Mouse (Mus musculus) lung, postnatal 10 days (tissue): ENCODE results near the gene Col4a4.

Experiments
- DNase-seq: peaks from one replicate; pipeline ENCODE4 v3.0.0; 2021

Col4a4 gene

DNA sequence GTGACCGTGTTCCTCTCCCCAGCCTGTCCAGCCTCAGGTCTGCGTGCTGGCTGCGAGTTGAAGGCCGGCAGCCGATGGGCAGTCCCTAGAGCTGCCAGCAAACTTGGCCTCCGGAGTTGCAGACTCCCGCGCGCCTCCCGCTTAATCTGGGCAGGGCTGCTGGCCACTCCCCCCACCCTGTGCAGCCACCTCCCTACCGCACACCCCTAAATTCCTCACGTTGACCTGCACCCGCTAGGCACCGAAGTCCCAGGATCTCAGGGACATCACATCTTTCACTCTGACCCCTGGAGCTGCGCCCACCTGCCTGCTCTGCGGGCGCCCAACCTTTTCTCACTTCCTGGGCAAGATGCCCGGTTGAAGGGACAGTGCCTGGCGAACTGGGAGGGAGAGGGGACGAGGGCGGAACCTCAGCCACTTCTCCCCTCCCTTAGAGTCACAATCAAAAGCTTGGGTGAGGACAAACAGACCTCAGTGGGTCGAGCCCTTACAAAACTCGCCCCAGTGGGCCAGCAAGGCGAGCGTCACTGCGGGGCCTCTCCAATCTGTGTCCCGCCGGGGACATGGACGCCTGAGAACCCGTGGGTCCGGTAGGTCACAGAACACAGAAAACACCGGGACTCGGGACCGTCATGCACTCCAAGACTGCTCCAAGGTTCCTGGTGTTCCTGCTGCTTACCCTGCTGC lies at the start of gene Col4a4, which contains the start of gene Col4a3:
Gene Col4a4 (minus strand): TSS at position 137 of the 687 bp plus-strand sequence.
Gene Col4a3 (plus strand): TSS at position 209 of the 687 bp plus-strand sequence.
- DNase-seq = peak; percentile 68

DNA sequence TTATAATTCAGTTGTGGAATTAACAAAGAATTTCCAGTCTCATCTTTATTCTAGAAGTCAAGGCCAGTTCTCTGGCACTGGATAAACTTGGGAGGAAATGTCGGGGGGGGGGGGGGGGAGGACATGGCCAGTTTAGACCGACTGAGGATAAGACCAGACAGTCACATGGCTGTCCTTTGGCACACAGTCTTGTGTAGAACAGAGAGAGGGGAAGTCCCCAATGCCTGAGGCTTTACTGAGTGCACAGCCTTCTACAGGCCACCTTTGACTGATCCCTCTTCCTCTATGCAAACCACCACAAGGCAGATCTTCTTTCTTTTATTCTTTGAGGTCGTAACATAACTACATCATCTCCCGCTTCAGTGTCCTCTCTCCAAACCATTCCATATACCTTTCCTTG lies 49.7 kb upstream of the Col4a4 start:
- DNase-seq = peak; percentile 46

DNA sequence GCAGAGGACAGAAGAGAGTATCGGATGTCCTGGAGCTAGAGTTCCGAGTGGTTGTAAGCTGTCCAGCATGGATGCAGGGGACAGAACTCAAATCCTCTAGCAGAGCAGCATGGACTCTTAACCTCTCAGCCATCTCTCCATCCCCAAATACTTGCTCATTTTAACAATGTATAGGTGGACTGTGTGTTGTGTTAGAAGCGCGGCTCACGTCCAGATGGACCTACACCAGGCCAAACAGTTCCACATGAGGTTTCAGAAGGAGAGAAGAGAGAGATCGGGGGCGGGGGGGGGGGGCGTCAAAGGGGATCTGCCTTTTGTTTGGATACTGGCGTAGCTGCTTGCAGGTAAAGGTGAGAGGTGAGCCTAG lies 48.6 kb upstream of the Col4a4 start:
- no peak for DNase-seq

DNA sequence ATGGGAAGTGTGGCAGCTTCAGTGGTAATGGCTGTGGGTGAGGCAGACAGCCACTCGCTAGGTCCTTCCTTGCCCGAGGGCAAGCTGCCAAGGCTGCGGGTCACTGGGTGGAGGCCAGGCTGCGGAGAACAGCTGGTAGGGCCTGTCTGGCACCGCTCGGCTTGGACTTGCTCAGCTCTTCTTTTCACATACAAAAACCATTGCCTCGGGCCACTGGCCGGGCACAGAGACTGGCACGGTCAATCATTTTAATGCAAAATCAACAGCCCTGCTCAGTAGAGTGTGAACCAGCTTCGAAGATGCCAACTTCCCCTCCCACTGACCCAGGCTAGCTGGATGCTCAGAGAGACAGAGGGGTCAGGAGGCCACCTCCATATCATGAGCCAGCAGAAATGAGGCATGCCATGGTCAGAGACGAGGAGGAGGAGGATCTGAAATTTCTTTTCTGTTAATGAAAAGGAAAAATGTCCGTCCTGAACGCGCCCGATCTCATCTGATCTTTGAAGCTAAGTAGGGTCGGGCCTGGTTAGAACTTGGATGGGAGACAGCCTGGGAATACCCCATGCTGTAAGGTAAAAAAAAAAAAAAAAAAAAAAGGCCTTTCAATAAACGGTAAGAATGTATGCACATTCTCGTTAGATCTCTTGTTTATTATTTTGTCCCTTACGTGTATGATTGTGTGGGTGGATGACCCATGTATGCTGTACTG lies 48.0 kb upstream of the Col4a4 start:
- peak; percentile 71 for DNase-seq

DNA sequence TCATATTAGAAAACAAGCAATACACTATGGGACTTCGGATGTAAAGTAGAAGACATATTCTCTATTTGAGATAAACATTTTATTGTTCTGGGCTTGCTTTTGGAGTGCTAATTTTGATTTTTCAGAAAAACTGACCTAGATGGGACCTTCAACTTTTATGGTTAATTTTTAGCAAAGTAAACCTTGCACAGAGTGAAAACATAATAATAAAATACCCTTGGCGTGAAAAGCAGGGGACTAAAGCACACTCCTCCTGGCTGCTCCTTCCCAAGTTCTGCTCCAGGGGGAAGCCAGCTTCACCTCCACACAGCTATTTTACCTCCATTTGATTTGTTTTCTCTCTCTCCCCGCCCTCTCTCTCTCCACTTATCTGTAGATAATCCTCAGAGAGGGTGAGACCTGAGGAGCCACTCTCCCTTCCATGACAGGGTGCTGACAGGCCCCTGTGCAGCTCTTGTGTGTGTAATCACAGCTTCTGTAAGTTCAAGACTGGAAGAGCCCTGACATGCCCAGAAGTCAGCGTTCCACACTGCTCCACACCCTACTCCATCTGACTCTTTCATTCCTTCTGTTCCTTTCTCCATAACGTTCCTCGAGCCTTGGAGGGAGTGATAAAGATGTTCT lies 44.6 kb upstream of the Col4a4 start:
- DNase-seq = no peak

DNA sequence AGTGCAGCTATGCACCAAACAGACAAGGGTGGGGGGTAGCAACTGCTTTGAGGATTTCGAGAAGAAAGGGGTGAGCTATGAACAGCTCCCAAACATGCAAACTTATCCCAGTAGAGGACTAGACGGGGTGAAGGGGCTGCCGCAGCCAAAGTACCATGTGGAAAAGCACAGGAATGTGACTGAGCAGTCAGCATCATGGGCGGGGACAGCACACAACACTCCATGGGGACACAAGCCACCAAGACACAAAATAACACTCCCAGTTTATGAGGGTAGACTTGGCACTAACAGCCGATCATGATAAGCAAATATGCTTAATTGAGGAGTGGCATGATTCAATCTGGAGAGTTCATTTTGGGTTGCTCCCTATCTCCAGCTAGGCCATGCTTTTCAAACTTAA lies 42.8 kb upstream of the Col4a4 start:
- DNase-seq = no peak

DNA sequence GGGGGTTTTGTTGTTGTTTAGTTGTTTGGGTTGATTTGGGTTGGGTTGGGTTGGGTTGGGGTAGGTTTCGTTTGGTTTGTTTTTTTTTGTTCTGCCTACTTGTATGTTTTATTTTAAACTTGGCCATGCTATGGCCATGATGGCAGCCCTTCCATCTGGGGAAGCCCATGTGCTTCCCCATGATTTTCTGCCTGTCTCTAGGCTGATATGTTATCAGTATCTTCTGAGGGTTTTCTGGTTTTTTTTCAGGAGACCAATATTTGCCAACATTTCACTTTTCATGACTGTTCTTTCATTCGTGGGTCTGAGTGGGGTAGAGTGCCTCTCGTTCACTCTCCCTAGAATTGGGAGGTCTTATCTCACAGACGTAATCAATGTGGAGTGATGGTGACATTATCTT lies 41.0 kb upstream of the Col4a4 start:
- DNase-seq = no peak

DNA sequence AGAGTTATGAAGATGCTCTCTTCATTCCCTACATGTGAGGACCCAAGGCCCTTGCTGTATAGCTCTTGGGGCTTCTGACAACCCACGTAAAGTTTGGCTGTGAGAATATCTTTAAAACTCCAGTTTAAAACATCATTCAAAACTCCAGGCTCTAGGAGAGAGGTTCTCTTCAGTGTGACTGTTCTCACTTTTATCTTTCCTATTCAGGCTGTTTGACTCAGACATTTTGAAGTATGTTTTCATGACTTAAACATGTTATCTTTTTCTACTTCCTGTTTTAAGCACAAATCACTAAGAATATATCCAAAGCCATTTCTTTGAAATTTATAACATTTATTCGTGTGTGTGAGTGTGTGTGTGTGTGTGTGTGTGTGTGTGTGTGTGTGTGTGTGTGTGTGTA lies 38.8 kb upstream of the Col4a4 start:
- no peak for DNase-seq

DNA sequence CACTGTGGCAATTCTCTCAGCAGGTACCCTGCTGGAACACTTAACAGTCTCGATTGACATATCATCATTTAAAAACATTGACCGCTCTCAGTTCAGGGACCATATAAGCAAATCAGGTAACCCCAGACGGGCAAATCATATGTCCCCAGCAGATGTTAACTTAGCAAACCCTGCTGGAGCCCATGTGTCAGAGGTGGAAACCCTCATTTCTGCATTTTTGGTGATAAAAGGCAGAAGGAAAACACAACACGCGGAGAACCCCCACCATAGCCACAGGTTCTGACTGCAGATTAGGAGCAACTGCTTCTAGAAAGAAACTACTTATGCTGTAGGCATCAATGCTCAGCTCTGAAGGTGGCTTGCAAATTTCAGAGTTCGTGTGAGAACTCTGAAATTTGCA lies 38.3 kb upstream of the Col4a4 start:
- DNase-seq = no peak

DNA sequence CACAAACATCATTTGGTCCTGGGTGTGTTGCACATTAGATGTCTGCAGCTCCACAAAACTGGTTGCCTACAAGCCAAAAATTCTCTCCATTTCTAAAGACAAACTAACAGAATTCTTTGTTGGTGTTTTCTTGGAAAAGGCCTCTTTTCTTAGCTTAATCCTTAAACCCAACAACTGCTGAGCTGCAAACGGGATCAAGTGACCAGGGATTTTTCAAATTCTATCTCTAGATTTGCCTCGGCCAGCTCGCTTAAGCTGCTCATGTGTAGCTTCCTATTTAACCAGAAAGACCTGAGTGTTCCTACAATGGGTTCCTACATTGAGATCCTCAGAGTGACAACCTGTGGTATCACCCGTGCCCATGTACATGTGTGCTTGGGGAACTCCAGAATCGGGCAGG lies 33.3 kb upstream of the Col4a4 start:
- no peak for DNase-seq

DNA sequence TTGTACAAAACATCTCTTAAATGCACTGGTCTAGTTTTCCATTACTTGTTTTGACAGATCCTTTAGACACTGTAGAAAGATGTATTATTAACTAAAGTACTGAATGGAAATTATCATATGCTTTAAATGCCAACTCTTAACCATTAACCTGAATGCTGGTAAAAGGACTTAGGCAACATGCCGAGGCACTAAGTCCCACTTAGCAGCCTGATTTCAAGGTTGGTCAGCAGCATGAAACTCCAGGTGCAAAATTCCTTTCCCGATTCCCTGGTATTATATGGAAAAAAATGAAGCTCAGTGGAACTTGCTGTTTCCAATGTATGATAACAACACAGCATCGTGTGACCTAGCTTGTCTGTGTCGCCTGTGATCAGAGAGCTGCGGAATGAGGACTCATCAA lies 31.9 kb upstream of the Col4a4 start:
- no peak for DNase-seq

DNA sequence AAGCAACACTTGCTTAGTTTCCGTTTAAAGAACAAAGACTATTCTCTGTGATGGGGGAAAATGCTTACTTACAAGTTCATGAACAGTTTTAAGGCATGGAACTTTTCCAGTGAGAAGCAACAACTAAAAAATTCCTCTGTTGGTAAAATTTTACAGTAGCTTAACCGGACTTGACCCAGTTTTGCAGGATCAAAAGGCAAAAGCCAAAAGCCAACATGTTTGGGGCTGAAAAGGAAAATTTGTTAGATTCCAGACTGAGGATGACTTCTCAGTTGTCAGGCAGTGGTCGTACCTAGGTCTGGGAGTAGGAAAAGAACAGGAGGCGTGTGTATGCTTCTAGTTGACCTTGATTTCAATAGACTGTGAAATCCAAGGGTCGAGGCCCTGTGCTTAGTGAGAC lies 31.4 kb upstream of the Col4a4 start:
- DNase-seq = no peak

DNA sequence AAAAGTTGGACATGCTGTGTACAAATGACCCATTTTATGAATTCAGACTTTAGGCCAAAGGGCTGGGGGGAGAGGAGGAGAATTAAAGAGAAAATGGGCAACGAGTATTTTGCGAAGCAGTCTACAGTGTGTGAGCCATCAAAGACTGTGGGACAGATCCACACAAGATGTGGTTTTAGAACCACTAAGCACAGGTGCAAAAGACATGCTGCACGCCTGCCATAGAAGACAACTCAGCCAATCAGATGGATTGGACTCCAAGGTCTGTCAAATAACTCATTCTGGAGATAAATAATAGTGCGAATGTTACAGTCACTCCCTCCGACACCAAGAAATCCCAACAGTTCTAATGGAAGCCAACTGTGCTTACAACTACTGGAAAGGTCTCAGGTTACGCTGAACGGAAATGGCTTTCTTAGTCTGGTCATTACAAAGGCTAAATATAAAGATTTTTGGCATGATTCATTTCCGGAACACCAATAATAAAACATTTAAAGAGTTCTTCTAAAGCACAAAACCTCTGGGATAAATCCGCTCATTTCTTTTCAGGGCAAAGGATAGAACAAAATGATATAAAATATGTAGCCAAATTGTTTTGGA lies 25.5 kb upstream of the Col4a4 start:
- DNase-seq = no peak

DNA sequence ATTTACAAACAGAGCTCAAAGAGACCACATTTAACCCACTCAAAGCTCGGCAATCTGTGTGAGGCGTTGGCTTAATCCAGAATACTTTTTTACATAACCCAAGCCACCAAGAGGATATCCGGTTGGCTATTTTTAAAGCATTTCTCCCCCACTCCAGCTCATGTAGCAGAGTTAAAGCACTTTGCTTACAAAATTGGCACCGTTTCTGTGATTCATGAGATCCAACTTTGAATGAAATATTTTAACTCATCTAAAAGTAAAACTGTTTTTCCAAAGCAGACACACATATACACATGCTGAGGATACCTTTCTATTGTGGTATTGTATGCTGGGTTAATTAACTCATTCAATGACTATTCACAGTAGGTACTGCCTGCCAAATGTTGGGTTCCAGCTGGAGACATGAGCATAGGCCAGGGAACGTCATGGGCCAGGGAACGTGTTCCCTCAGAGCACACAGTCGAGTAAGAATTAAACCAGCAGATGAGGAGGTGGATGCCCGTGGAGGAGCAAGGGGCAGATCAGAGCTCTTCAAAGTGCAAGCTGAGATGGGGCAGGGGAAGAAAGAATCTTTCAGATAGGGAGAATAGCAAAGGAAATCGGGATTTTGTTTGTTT lies 22.1 kb upstream of the Col4a4 start:
- peak; percentile 14 for DNase-seq

DNA sequence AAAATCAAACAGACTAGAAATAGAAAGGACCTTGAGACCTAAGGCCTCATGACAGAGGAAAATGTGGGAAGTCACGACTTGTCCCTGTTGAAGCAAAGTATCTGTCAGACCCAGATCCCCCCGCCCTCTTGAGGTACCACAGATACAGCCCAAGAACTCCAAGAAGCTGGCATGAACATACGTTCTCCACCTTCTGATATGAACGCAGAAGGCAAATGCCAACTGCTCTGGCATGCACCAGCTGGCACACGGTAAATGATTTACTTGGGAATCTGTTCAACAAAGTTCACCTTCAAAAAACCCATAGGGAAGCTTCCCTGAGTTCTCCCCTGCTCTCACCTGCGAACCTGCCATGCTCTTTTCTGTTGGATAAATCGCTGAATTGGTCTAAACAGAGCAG lies 19.2 kb upstream of the Col4a4 start:
- no peak for DNase-seq

DNA sequence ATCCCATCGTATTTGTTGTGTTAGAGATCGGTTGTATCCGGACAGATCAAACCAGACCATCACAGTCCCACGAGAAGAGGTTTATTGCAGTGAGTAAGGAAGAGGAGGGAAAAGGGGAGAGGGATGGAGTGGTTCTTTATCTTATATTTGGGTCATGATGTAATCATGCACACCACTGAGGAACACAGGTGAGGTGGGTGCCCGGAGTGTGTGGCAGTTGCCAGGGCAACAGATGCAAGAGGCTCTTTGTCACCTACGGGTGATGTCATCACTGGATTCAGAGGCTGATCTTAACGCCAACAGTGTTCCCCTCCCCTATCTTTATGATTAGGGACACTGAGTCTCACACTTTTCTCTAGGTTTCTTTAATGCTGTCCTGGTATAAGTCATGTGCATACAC lies 18.7 kb upstream of the Col4a4 start:
- no peak for DNase-seq

DNA sequence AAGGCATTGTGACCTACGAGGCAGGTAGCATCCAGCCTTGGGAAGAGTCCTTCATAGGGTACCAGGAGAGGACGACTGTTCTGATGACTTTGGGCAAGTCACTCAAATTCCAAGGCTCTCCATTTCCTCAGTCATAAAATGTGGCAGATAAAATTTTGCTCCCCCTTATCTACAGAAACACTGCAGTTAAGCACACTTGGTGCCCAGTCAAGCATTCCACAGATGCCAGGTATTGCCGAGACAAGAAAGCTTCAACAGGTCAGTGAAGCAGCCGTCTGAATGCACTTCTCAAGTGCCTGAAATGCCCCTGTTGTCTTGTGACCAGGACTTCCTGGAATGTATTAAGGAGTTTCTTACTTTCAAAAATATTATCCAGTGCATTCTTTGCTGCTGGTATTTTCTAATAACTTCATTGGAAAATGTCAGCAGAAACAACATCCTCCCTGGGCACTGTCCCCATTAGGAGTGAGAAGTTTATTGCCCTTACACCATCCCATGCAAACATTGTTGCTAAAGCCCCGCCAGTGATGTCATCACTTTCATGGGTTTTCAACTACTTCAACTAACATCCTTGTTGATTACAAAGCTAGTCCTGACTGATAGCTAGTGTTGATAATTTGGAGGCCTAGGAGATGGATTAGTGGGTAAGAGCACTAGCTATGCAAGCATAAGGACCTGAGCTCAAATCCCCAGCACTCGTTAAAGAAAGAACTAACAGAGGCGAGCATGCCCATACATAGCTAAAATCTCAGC lies 16.7 kb upstream of the Col4a4 start:
- peak; percentile 14 for DNase-seq

DNA sequence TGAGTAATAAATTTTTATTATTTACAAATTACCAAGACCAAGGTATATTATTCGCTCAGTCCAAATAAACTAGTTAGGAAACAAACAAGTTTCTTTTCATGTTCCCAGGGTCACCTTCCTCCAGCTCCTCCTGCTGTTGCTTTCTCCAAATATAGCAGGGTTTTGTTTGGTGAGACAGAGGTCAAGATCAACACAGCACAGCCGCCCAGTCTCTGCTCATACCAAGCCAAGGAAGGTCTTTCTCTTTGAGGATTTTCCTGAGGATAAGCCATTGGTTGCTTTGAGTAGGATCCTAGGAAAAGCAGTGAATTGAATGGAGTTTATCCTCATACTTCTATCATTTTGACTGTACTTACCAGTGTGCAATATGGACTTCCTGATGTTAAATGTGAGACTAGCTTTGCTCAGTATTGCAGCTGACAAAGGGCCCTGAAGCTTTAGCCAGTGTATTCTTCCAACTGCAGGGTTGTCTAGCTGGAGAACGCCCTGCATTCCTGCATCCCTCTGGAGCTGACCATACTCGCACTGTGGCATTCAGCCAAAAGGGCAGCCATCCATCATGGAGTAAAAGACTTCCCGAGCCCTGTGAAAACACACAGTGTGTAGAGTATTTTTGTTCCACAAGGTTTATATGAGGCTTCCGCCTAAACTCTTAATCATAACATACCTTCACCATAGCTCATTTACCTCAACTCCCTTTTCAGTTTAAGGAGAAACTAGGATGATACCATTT lies 10.4 kb upstream of the Col4a4 start:
- peak; percentile 86 for DNase-seq

DNA sequence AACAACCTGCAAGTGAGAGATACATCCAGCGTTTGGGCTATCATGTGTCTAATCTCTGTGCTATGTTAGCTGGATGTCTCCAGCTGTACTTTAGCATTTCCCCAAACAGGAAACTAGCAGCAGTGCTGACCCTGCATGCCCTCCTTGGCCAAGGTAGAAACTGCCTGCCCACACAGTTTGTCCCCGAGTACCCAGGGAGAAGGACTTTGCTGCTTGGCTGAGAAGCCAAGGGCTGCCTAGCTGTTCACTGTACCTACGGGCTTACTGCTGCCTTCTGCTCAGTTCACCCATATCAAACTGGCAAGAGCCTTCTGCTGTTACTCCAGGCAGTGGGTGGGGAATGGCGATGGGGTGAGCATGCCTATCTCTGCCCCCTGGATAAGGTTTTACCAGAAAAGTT lies 3.6 kb upstream of the Col4a4 start:
- DNase-seq = peak; percentile 9

DNA sequence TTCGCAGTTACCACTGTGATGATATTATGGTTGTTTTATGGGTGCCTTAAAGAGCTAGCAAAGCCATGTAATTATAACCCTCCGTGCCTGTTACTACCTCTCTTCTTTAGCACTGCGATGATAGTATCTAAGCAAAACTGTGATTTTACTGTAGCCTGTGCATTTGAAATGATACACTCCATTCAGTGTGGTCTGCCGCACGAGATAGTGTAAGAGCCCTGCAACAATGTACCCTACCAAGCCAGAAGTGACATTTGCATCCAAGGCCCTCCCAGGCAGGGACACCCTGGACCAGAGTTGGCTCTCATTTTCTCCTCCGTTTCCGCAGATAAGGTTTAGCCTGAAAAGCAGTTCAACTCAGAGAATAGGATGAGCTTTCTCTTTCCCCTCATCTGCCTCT lies 668 bp downstream of the Col4a4 start:
- DNase-seq = no peak

DNA sequence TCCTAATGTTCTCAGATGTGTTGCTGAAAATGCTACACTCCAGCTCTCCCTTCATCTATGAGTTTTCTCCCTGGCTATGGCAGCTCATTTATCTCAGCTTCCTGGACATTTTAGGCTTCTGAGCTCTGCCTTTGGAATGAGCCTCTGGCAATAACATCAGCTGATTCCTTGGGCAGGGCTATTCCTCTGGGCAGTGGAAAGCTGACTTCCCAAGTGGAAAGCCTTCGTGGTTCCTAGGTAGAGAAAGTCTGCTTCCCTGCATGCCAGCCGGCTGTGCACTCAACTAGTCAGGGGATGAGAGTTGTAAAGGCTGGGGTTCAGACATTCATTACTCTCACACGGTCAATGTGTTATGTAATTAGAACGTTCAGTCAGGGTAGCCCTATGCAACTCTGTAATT lies 8.3 kb downstream of the Col4a4 start:
- peak; percentile 13 for DNase-seq

DNA sequence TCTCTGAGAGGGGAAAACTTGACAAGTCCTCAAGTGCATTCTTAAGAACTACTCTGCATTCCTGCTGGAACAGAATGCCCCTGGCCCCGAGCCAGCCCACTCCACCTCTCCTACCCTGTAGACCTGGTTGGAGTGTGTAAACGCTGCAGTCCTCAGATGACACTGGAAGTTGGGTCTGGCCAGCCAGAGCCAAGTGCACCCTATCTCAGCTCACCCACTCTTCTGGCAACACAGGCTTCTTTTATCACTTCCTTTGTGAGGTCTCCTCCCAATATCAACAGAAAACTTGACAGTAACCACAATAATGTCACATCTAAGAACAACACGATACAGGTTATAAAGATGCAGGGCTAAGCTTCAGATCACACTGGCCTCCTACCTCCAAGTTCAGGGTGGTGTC lies 8.7 kb downstream of the Col4a4 start:
- peak; percentile 86 for DNase-seq
